Mouse (Mus musculus) embryonic facial prominence, embryonic 10.5 days (tissue): ENCODE results near the gene Rtbdn. TPM values are rescaled to one million over a fixed set of nuclear protein-coding genes. Genes with fewer than 3 reads are reported as not detected.
"Not testable (repeated sequence)": the region's sequence is repeated elsewhere in the genome, so short reads cannot be mapped to it uniquely, and the experiment has no call there.

Source experiments
- DNase-seq: peaks from one replicate; pipeline ENCODE4 v3.0.0-alpha.2; 2017; ENCODE audit warnings: low spot score
- H3K27ac ChIP-seq: fragments of 300-500 bp; sonication (generic); replicated peaks from 2 replicates; pipeline ENCODE4 v1.5.1; 2016; ENCODE audit warnings: mild to moderate bottlenecking
- H3K27me3 ChIP-seq: fragments of 300-500 bp; sonication (generic); replicated peaks from 2 replicates; pipeline ENCODE4 v1.6.1; 2016; ENCODE audit warnings: low read depth, mild to moderate bottlenecking; ENCODE audit not compliant: poor library complexity, severe bottlenecking
- H3K36me3 ChIP-seq: fragments of 300-500 bp; sonication (generic); replicated peaks from 2 replicates; pipeline ENCODE4 v1.6.1; 2016; ENCODE audit warnings: mild to moderate bottlenecking, moderate library complexity
- H3K4me1 ChIP-seq: fragments of 300-500 bp; sonication (generic); 2 replicates; pipeline ENCODE4 v1.6.1; 2016
- H3K4me3 ChIP-seq: fragments of 300-500 bp; sonication (generic); 2 replicates; pipeline ENCODE4 v1.5.1; 2016; ENCODE audit warnings: mild to moderate bottlenecking, moderate library complexity
- H3K9me3 ChIP-seq: fragments of 300-500 bp; sonication (generic); 2 replicates; pipeline ENCODE4 v1.6.1; 2016; ENCODE audit warnings: mild to moderate bottlenecking
- WGBS: fragments of 180-500 bp; shearing (Covaris S2); methylation state at CpG from one replicate; pipeline ENCODE4 v1.1.7; 2016; 5-methylcytosine and 5-hydroxymethylcytosine counted together
- polyA plus RNA-seq: library from polyadenylated mRNA; unstranded; fragments of >200 nt; fragmentation: Nextera tagmentation; extraction: Ambion mirVana; gene quantifications from 2 replicates; pipeline ENCODE4 v1.2.1, GENCODE M21; 2016

The Rtbdn gene
- polyA plus RNA-seq, result 0.36 and 0.91 TPM in 2 replicates

DNA sequence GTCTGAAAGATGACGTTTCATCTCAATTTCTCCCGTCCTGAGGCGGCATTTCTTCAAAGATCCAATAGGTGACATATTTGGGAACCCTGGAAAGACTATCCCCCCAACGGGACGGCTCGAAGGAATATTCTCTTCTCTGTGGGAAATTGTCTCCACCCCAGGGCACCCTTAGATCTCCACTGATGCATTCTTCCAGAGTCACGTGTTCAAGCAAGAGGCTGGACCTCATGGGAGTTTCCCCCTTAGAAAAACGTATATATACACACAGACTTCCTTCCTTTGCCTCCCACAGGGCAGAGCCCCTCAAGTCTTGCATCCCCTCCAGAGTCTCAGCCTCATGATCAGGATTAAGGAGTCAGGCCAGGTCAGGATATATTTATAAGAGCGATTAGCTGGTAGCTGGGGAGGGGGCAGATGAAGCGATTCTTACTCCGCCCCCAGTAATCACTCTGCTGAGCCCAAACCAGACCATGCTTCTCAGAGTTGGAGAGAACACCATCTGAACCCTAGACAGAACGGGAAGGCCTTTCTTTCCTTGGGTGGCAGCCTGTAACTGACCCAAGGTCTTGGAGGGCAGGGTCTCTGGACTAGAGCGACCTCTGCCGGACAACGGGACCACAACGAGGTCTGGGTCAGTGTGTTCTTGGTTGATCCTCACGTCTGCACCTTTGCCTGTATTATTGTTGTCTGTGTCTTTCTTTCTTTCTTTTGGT is at the start of gene Rtbdn:
Gene Rtbdn, plus strand, starts transcription at position 464 of the 713 bp plus-strand sequence.
- H3K27me3 ChIP-seq, result peaks cover 94% of the 10 kb centered on the region
- peak within 1 kb of the TSS; percentile 26 for H3K27ac ChIP-seq
- 11% methylated on average over 17 of the region's 17 CpGs for WGBS
- no peaks in the 10 kb centered on the region for H3K9me3 ChIP-seq
- H3K36me3 ChIP-seq, result no peaks in the 10 kb centered on the region
- peaks cover 32% of the 10 kb centered on the region for H3K4me1 ChIP-seq
- DNase-seq, result no peak
- H3K4me3 ChIP-seq, result peak within 1 kb of the TSS; percentile 62

DNA sequence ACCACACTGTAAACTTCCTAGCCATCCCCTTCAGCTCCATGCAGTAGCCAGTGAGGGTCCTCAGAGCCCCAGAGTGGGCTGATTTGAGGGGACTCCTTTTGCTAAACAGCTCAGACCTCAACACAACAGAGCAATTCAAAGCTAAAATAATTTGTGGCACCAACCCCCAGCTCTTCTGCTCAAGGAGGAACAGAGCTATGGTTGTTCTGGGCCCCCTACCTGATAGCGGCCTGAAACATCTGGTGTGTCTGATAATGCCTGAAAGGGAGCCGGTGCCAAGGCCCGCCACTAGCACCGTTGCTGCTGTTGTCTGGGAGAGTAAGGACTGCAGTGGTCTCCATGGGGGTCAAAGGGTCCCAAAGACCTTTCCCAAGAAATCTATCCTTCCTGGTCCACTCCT is 45.7 kb upstream of the Rtbdn start:
- Histone ChIP-seq H3K4me1 (peaks cover 19% of the 10 kb centered on the region), H3K27ac (no peak overlapping the region), H3K9me3 (no peaks in the 10 kb centered on the region), H3K4me3 (peak overlapping the region; percentile 3; the same call in 1 of the 2 replicates), H3K36me3 (no peaks in the 10 kb centered on the region), H3K27me3 (peaks cover 49% of the 10 kb centered on the region)
- WGBS, result 60% methylated on average over 4 of the region's 4 CpGs
- DNase-seq, result no peak

DNA sequence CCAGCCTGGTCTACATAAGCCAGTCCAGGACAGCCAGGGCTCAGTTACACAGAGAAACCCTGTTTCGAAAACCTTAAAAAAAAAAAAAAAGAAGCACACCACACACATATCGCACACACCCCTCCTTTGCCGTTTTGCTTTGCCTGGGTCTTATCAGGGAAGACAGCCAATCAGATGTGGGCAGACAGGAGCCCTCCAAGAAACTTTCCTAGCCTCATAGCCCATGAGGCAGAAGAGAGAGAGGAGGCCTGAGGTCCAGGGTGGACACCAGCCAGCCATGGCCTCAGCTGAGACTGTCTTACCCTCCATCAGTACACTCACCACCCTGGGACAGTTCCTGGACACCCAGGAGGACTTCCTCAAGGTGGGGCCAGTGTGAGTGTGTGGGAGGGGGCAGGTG is 45.0 kb upstream of the Rtbdn start, which contains the start of gene Klf1:
Gene Klf1, plus strand, starts transcription at position 177 of the 400 bp plus-strand sequence.
- peak within 1 kb of the TSS; percentile 87 for H3K27ac ChIP-seq
- WGBS, result 78% methylated on average over 3 of the region's 3 CpGs
- no peak for DNase-seq
- H3K27me3 ChIP-seq, result peaks cover 49% of the 10 kb centered on the region
- no peaks in the 10 kb centered on the region for H3K9me3 ChIP-seq
- H3K4me3 ChIP-seq, result peak within 1 kb of the TSS; percentile 80
- no peaks in the 10 kb centered on the region for H3K36me3 ChIP-seq
- H3K4me1 ChIP-seq, result peaks cover 19% of the 10 kb centered on the region

DNA sequence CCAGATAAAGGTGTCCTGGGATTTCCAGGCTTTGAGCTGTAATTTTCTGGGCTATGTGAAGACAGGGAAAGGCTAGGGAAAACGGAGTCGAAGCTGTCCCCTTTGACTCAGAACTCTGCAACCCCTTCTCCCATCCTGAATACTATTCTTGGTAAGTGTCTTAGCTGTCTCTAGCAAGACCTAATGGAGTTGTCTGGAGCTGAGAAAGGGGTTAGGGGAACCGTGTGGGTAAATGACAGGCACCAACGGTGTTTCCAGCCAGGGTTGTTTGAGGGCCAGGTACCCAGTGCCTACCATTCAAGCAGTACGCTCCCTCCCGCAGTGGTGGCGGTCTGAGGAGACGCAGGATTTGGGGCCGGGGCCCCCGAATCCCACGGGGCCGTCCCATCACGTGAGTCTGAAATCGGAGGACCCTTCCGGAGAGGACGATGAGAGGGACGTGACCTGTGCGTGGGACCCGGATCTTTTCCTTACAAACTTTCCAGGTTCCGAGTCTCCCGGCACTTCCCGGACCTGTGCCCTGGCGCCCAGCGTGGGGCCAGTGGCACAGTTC is 44.3 kb upstream of the Rtbdn start:
- peak overlapping the region; percentile 87 for H3K27ac ChIP-seq
- H3K36me3 ChIP-seq, result no peaks in the 10 kb centered on the region
- peaks cover 19% of the 10 kb centered on the region for H3K4me1 ChIP-seq
- peaks cover 49% of the 10 kb centered on the region for H3K27me3 ChIP-seq
- DNase-seq, result no peak
- 2% methylated on average over 24 of the region's 24 CpGs for WGBS
- H3K4me3 ChIP-seq, result peak overlapping the region; percentile 80
- no peaks in the 10 kb centered on the region for H3K9me3 ChIP-seq

DNA sequence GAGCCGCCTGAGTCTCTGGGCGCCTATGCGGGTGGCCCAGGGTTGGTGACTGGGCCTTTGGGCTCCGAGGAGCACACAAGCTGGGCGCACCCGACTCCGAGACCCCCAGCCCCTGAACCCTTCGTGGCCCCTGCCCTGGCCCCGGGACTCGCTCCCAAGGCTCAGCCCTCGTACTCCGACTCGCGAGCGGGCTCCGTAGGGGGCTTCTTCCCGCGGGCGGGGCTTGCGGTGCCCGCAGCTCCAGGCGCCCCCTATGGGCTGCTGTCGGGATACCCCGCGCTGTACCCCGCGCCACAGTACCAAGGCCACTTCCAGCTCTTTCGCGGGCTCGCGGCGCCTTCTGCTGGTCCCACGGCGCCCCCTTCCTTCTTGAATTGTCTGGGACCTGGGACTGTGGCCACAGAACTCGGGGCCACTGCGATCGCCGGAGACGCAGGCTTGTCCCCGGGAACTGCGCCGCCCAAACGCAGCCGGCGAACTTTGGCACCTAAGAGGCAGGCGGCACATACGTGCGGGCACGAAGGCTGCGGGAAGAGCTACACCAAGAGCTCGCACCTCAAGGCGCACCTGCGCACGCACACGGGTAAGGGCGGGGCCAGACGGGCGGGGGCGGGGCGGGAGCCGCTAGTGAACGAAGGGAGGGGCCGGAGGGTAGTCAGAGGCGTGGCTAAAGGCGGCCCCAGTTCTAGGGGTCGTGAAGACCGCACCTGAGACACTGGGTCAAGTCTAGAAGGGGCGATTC is 43.7 kb upstream of the Rtbdn start:
- WGBS, result under 1% methylated on average over 68 of the region's 68 CpGs
- peak overlapping the region; percentile 87 for H3K27ac ChIP-seq
- DNase-seq, result peak; percentile 94

DNA sequence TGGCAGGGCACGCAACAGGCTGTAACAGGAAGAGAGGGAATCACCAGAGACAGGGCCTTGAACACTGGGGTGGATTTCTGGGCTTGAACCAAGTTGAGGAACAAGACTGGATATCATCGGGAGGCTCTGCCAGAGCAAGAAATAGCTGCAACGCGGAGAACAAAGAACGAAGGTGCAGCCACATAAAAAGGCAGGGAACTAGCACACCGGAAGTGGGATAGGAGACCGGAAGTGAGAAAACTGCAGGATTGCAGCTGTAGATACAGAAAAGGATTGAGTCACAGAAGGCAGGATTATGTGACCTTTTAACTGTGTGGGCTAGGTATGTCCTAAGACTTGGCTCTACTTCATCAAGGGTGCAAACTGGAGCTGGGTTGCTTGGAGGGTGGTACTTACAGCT is 42.4 kb upstream of the Rtbdn start:
- Histone ChIP-seq H3K4me3 (no peak overlapping the region), H3K36me3 (no peaks in the 10 kb centered on the region), H3K4me1 (peaks cover 30% of the 10 kb centered on the region), H3K27ac (no peak overlapping the region), H3K27me3 (peaks cover 57% of the 10 kb centered on the region), H3K9me3 (no peaks in the 10 kb centered on the region)
- WGBS, result 89% methylated on average over 7 of the region's 7 CpGs
- DNase-seq, result no peak

More for the DNA sequence above, 43.7 kb upstream of the Rtbdn start:
- H3K9me3 ChIP-seq, result no peaks in the 10 kb centered on the region
- peaks cover 21% of the 10 kb centered on the region for H3K4me1 ChIP-seq
- no peaks in the 10 kb centered on the region for H3K36me3 ChIP-seq
- peak overlapping the region; percentile 80 for H3K4me3 ChIP-seq
- peaks cover 49% of the 10 kb centered on the region for H3K27me3 ChIP-seq

DNA sequence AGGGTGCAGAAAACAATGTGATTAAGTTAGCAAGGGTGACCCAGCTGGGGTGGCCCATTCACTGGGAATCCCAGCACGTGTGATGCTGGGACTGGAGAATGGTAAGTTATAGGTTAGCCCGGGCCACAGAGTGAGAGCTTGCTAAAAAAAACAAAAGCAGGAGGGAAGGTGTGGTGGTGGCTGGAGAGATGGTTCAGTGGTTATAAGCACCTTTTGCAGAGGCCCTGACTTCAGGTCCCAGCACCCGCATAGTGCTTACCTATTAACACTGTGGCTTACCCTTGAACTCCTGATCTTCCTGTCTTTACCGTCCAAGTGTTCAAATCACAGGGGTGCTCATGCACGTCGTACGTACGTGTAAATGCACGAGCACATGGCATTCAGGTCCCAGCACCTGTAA is 39.8 kb upstream of the Rtbdn start:
- Histone ChIP-seq H3K36me3 (peaks cover 8% of the 10 kb centered on the region; the same call in 1 of the 2 replicates), H3K27ac (no peak overlapping the region), H3K4me3 (no peak overlapping the region), H3K4me1 (peaks cover 38% of the 10 kb centered on the region), H3K27me3 (peaks cover 57% of the 10 kb centered on the region), H3K9me3 (no peaks in the 10 kb centered on the region)
- 95% methylated on average over 9 of the region's 9 CpGs for WGBS
- no peak for DNase-seq

DNA sequence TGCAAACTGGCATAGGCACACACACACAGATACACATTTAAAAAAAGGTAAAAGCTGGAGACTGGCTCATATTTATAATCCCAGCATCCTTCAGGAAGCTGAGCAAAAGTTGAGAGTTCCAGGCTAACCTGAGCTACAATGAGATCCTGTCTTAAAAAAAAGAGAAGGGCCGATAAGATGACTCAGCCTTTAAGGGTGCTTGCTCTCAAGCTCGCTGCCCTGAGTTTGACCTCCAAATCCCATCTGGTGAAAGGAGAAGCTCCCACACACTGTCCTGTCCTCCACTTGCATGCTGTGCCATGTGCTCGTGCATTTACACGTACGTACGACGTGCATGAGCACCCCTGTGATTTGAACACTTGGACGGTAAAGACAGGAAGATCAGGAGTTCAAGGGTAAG is 39.3 kb upstream of the Rtbdn start:
- no peak overlapping the region for H3K4me3 ChIP-seq
- peaks cover 57% of the 10 kb centered on the region for H3K27me3 ChIP-seq
- no peak overlapping the region for H3K27ac ChIP-seq
- peaks cover 8% of the 10 kb centered on the region; the same call in 1 of the 2 replicates for H3K36me3 ChIP-seq
- H3K4me1 ChIP-seq, result peaks cover 38% of the 10 kb centered on the region
- DNase-seq, result no peak
- WGBS, result 78% methylated on average over 8 of the region's 8 CpGs
- no peaks in the 10 kb centered on the region for H3K9me3 ChIP-seq

DNA sequence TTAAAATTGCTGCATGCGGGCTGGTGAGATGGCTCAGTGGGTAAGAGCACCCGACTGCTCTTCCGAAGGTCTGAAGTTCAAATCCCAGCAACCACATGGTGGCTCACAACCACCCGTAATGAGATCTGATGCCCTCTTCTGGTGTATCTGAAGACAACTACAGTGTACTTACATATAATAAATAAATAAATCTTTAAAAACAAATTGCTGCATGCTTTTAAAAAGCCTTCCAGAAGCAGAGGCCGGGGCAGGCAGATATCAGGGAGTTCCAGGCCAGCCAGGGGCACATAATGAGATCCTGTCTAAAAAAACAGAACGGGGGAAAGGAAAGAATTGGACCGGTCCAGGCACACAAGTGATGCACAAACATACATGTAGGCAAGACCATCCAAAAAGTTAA is 38.8 kb upstream of the Rtbdn start:
- peaks cover 59% of the 10 kb centered on the region for H3K27me3 ChIP-seq
- H3K4me3 ChIP-seq, result peak overlapping the region; percentile 69
- 35% methylated on average over 7 of the region's 7 CpGs for WGBS
- H3K36me3 ChIP-seq, DNase-seq, H3K9me3 ChIP-seq: not testable (repeated sequence)
- H3K4me1 ChIP-seq, result peaks cover 38% of the 10 kb centered on the region
- peak overlapping the region; percentile 66 for H3K27ac ChIP-seq

DNA sequence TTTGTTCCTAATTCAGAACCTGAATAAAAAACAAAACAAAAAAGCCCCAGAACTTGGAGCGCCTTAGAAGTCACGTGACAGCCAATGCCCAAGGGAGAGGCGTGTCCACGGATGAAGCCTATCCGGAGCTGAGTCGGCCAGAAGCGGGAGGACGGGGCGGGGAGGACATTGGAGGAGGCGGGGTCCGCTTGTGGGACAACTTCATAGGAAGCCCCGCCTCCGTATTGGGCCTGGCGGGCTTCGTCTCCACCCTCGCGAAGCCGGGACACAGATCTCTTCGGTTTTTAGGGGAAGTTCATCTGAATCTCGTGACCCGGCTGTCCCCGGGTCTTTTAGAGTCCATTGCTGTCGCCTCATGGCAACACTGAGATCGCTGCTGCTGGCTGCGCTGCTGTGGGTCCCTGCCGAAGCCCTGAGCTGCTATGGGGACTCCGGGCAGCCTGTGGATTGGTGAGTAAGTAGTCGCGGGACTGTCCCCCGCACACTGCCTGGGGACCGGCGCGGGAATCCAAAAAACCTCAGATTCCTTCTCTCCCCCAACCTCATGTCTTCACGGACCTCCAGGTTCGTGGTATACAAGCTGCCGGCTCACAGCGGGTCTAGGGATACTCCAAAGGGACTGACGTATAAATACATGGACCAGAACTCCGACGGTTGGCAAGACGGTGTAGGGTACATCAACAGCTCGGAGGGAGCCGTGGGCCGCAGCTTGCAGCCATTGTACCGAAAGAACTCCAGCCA is 38.2 kb upstream of the Rtbdn start, which contains the start of gene Dnase2a:
Gene Dnase2a, plus strand, starts transcription at position 140 of the 741 bp plus-strand sequence.
- Histone ChIP-seq H3K9me3 (no peaks in the 10 kb centered on the region), H3K27ac (peak within 1 kb of the TSS; percentile 80), H3K36me3 (peaks cover 8% of the 10 kb centered on the region; the same call in 1 of the 2 replicates), H3K27me3 (peaks cover 65% of the 10 kb centered on the region), H3K4me3 (peak within 1 kb of the TSS; percentile 69), H3K4me1 (peaks cover 38% of the 10 kb centered on the region)
- peak; percentile 97 for DNase-seq
- WGBS, result 1% methylated on average over 45 of the region's 45 CpGs

DNA sequence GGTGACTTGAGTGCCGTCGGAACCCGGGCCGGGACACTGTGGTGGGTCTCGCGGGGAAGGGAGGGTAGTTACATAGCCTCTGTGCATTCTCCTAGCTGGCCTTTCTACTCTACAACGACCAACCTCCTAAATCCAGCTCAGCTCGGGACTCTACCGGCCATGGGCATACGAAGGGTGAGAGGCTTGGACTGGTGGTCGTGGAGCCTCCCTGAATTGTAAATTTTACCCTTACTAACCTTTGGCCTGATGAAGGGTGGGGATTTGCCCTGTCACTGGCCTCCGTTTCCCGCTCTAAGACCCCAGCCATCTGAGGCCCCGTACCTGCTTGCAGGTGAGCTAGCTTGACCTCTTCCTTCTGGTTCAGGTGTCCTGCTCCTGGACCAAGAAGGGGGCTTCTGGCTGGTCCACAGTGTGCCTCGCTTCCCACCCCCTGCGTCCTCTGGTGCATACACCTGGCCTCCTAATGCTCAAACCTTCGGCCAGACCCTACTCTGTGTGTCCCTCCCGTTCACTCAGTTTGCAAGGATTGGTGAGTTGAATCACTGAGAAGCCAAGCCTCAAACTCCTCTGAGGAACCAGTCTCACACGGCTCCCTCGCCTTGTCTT is 37.5 kb upstream of the Rtbdn start:
- peak overlapping the region; percentile 69 for H3K4me3 ChIP-seq
- WGBS, result 46% methylated on average over 20 of the region's 20 CpGs
- DNase-seq, result no peak
- H3K4me1 ChIP-seq, result peaks cover 37% of the 10 kb centered on the region
- peaks cover 5% of the 10 kb centered on the region; the same call in 1 of the 2 replicates for H3K9me3 ChIP-seq
- H3K27me3 ChIP-seq, result peaks cover 70% of the 10 kb centered on the region
- peak overlapping the region; percentile 80; the same call in 1 of the 2 replicates for H3K27ac ChIP-seq
- peaks cover 8% of the 10 kb centered on the region; the same call in 1 of the 2 replicates for H3K36me3 ChIP-seq
